Mouse (Mus musculus) embryonic stem cell, embryonic (primary cell): Measurements from ENCODE around the gene Arhgap44.

Source experiments
- CTCF ChIA-PET, 4 experiments: fragments of 300-600 bp in 2 of 4; fragments of 350-600 bp in 2 of 4; sonication (Branson Sonifier 250); formaldehyde crosslinking; loops; one replicate each; lab custom pipeline; 2022; ENCODE audit warnings: inconsistent platforms in 2 of 4; lab: Charles Lee
- POLR2A ChIA-PET, 4 experiments: fragments of 300-600 bp in 2 of 4; fragments of 350-600 bp in 2 of 4; sonication (Branson Sonifier 250); formaldehyde crosslinking; loops; one replicate each; lab custom pipeline; 2022; ENCODE audit warnings: antibody characterized with exemption in 4 of 4, inconsistent platforms in 1 of 4; lab: Charles Lee

Gene Arhgap44

DNA sequence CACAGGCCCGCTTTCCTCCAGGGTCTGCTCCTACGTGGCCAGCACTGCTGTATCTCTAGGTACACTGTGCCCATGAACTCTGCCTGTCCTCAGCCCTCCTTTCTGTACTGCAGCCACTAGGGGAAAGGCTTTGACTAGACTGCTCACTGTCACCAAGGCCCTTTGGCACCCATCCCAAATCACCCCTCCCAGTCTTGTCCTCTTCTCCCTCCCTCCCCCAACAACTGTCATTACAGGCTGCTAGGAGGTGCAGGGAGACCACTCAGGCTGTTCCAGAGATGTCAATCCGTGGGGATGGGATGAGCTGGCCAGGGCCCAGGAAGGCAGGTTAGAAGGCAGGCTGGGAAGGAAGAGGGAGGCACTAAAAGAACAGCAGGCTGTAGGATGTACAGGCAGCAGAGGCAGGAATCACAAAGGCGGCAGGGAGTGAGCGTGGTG lies 55.0 kb downstream of the Arhgap44 start:
- ChIA-PET POLR2A (interaction anchor here in 1 of 4 experiments (1.5 kb wide), 1 partner anchor 9 kb away, joined by 4 read pairs; no protein-coding TSS in a partner anchor), CTCF (no interaction called here)

DNA sequence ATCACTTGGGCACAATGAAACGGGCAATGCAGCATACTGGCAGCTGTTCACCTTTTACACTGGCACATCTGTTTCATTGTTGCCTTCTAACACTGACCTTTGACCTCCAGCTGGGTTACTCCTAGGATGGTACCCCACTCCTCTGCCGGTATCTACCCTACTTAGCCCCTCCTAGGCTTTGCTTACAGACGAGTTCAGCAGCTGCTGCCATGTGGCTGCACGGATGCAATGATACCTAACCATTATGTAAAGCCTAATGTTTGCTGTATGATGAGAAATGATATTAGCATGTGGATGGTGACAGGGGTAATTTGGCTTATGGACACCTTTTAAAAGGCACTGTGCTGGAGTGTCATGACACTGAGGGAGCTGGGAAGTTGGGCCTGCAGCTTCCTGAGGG lies 55.6 kb downstream of the Arhgap44 start:
- CTCF ChIA-PET, result no interaction called here
- POLR2A ChIA-PET, result interaction anchor here in 2 of 4 experiments (0.8 to 1.5 kb wide), 2 partner anchors 9 kb away, joined by 3 to 4 read pairs; no protein-coding TSS in a partner anchor

DNA sequence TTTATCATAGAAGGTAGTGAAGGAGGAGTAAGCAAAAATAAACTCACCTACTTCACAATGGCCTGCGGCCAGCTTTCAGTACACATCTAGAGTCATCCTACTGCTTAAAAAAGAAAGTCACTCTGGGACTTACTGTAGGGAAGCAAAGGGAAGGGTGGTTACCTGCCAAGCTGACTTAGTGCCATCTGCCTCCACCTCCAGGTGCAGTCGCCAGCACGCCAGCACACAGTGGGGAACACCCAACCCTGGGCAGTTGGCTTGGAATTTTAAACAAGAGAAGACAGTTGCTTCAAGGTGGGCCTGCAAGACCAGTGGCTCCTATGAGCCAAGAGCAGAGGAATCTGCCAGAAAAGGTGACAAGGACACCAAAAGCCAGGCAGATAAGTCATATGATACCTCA lies 58.7 kb downstream of the Arhgap44 start:
- CTCF ChIA-PET, result no interaction called here
- POLR2A ChIA-PET, result no interaction called here

DNA sequence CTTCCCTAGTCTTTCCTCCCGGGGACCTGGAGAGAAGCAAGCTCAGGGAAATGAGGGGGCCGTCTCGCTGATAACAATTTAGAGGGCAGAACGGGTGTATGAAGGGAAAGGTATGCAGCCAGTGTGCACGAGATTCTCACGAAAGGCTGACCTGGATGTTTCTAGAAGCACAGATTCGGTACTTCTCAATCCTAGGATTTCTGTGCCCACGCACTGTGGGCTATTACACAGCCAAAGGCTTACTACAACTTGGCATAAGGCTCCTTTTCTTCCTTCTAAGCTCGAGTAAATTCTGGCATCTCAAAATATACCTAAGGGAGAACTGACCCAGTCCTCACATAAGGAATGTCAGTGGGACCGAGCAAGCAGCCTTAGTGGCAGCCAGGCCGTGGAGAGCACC lies 61.6 kb downstream of the Arhgap44 start:
- CTCF ChIA-PET, result no interaction called here
- POLR2A ChIA-PET, result interaction anchor here in 2 of 4 experiments (0.6 to 3.8 kb wide), 10 partner anchors 8 to 705 kb away, joined by 3 to 24 read pairs (median 4); partner anchors contain the start of gene Arhgap44 (in 1 of the 2)

DNA sequence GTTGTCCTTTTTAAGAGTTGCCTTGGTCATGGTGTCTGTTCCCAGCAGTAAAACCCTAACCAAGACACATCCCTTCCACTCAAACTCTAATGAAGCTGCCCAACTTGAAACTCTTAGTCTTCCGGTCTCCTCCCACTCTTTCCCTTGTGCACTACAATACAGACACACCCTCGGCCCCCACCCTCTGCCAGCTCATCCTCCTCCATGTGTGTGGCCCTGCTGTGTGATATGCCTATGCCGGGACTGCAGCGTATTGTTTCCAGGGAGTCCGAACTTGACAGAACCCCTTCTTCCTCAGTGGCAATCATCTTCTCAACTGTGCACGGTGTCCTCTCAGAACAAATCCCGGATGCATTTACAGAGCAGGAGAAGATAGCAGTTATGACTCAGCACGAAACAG lies 62.7 kb downstream of the Arhgap44 start:
- CTCF ChIA-PET, result interaction anchor here in 2 of 4 experiments (1.0 to 1.4 kb wide), 2 partner anchors 11 kb away, joined by 3 read pairs; no protein-coding TSS in a partner anchor
- POLR2A ChIA-PET, result interaction anchor here in 3 of 4 experiments (0.7 to 3.8 kb wide), 7 partner anchors 9 to 47 kb away, joined by 3 to 24 read pairs (median 3); no protein-coding TSS in a partner anchor

DNA sequence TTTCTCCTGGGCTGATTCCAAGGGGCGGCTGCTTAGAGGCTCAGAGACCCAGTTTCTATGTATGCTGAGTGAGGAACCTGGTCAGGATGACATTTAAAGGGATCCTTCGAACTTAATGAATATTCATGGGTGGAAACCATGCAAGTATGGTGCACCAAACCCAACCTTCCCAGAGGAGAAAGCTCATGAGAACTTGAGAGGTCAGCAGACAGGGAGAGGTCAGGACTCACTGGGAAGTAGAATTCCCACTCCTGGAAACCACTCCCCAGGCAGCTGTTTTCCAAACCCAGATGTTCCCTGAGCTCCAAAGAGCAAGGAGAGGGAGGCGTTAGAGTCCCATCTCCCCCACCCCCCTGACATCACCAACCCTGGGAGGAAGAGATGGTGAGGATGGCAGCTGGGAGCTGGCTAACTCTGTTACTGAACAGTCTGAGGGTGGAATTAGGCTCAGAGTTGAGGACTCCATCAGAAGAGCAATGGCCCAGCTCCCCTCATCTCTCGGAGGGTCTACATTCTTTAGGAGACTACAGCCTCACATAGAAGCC lies 65.2 kb downstream of the Arhgap44 start:
- ChIA-PET POLR2A (interaction anchor here in 2 of 4 experiments (0.9 to 3.8 kb wide), 7 partner anchors 8 to 119 kb away, joined by 3 to 24 read pairs (median 4); partner anchors contain the start of gene Elac2 (in 1 of the 2)), CTCF (interaction anchor here in 2 of 4 experiments (1.1 to 1.8 kb wide), 3 partner anchors 8 to 35 kb away, joined by 3 to 5 read pairs (median 4); no protein-coding TSS in a partner anchor)

DNA sequence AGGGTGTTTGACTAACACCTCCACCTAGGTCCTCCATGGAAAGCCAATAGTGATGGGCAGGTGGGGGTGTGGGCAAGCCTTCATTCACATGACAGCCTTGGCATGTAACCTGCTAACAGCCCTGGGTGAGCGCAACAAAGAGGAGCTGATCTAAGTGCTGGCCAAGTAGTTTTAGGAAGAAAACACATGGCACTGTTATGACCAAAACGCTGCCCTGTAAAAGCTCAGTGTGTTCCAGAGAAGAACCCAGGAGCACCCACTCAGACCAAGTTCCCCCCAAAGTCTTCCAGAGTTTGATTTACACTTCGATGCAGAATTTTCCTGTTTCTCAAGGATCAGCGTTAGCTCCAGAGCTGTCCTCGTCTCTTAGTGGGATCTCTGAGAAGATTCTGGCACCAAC lies 65.9 kb downstream of the Arhgap44 start:
- ChIA-PET CTCF (interaction anchor here in 2 of 4 experiments (1.1 to 1.8 kb wide), 3 partner anchors 7 to 35 kb away, joined by 3 to 5 read pairs (median 4); no protein-coding TSS in a partner anchor), POLR2A (interaction anchor here in 2 of 4 experiments (1.0 to 1.5 kb wide), 3 partner anchors 13 to 118 kb away, joined by 3 to 6 read pairs (median 3); partner anchors contain the start of gene Elac2 (in 1 of the 2))

DNA sequence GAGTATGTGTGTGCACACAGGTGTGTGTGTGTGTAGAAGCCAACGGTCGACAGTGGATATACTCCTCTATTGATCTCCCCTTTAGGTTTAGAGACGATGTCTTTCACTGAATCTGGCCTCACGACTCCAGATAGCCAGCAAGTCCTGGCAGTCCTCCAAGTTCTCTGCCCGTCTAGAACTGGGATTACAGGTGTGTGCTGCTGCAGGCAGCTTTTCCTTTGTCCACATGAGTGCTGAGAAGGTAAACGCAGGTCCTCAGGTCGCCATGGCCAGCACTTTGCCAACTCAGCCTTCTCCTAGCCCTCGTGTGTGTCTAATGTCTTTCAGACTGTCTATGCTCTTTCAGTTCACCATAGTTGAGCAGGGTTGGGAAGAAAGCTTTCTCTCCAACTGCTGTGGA lies 69.9 kb downstream of the Arhgap44 start:
- POLR2A ChIA-PET, result no interaction called here
- CTCF ChIA-PET, result interaction anchor here in 1 of 4 experiments (0.5 kb wide), 1 partner anchor 46 kb away, joined by 3 read pairs; no protein-coding TSS in a partner anchor

DNA sequence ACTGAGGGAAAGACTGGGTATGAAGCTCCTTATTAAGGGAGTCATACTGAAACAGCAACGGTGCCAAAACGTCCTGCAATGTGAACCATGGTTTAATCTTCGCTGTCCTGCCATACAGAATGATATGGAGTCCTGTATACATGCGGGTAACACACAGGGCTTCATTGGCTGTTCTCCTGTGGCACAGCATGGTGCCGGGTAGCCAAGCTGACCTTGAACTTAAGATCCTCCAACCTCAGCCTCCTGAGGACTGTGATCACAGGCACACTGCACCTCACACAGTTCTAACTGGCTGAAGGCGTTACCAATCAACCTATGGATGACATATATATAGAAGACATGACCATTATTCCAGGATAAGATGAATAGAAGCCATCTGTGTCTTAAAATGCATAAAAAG lies 72.4 kb downstream of the Arhgap44 start:
- CTCF ChIA-PET, result interaction anchor here in 2 of 4 experiments (0.6 to 1.5 kb wide), 2 partner anchors 8 kb away, joined by 4 to 5 read pairs; no protein-coding TSS in a partner anchor
- POLR2A ChIA-PET, result interaction anchor here in 3 of 4 experiments (0.6 to 1.4 kb wide), 4 partner anchors 8 to 31 kb away, joined by 3 to 4 read pairs (median 4); no protein-coding TSS in a partner anchor

DNA sequence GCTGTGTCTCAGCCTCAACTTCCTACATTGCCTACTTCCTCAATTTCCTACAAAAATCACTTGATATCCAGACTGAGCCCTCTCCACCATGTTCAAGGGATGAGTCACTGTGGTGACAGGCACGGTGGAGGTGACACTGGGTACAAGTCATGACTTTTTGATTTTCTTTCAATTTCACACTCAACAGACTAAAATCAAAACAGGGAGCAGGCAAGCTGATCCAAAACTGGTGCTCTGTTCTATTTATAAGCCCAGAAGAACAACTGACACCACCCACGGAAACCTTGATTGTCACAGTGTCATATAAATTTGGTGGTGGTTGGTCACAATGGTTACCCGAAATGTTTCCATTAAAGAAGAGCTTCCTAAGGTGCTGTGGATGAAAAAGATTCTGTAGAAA lies 72.8 kb downstream of the Arhgap44 start:
- ChIA-PET POLR2A (interaction anchor here in 2 of 4 experiments (0.7 to 1.4 kb wide), 3 partner anchors 8 to 12 kb away, joined by 3 to 4 read pairs (median 4); no protein-coding TSS in a partner anchor), CTCF (interaction anchor here (0.6 to 1.5 kb wide), 11 partner anchors 8 to 480 kb away, joined by 3 to 7 read pairs (median 4); no protein-coding TSS in a partner anchor)

DNA sequence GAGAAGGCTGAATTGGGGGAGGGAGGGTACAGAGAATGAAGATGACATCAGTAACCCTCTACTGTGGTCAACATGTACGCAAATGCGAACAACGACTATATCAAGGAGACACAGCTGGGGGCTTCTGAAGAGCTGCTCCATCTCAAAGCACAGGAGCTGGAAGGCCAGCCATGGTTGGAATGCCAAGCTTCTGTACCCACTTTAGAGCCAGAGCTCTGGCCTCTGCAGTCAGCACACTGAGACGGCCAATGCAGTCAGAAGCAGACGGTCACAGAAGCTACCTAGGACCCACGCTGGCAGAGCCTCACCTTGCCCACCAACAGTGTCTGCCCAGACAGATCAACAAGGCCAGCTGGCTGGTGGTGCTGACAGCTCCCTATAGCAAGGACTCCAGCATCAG lies 73.5 kb downstream of the Arhgap44 start:
- POLR2A ChIA-PET, result interaction anchor here in 2 of 4 experiments (1.3 to 1.4 kb wide), 2 partner anchors 9 to 10 kb away, joined by 3 to 4 read pairs; no protein-coding TSS in a partner anchor
- CTCF ChIA-PET, result interaction anchor here in 3 of 4 experiments (0.6 to 1.5 kb wide), 16 partner anchors 8 to 480 kb away, joined by 3 to 7 read pairs (median 4); no protein-coding TSS in a partner anchor

DNA sequence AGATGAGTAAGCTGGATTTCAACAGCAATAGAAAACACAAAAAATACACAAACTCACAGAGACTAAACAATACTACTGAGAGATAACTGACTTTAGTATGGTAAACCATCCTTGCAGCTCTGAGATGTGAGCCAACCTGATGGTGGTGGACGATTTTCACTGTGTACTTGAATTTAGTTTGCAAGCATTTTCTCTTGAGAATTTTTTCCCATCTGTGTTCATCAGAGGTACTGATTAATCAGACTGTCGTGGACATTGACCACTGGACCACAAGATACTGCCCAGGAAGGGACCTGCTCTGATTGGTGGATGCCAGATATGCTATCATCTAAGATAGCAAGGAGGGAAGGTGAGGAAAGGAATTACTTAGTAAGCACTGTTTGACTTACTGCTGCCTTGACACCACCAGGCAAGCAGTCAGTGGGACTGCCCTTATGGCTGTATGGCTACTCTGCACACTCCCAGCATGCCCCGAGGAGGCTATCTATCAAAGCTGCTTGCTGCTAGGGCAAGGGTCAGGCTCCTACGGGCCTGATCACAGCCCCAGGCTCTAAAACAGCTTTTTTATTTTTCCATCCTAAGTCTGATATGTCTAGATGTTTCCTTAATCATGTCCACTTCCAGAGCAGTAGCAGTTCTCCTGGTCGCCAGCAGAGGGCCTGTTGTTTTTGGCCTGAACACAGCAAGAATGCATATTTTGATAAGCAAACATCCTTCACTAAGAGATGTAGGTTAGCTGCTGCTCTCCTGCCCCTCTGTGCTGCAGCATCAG lies 74.1 kb downstream of the Arhgap44 start:
- POLR2A ChIA-PET, result interaction anchor here in 2 of 4 experiments (1.3 to 1.4 kb wide), 2 partner anchors 9 to 11 kb away, joined by 3 to 4 read pairs; no protein-coding TSS in a partner anchor
- CTCF ChIA-PET, result interaction anchor here (0.6 to 1.4 kb wide), 12 partner anchors 9 to 1027 kb away, joined by 3 to 14 read pairs (median 3); no protein-coding TSS in a partner anchor

DNA sequence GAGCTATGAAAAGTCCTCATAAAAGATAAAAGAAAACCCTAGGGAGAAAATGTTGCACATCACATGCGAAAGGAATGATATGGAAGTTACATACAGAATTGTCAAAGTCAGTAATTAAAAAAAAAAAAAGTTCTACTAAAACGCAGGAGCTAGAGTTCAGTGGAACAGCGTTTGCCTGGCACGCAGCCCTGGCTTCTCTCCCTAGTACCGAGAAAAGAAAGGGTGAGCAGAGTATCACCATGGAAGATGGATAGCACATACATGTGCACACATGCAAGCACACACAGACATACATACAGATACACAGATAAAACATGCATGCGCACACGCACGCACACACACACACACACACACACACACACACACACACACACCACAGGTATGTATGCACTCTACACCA lies 82.0 kb downstream of the Arhgap44 start:
- POLR2A ChIA-PET, result interaction anchor here in 3 of 4 experiments (0.6 to 1.4 kb wide), 3 partner anchors 10 to 82 kb away, joined by 3 to 4 read pairs (median 3); partner anchors contain the start of gene Arhgap44 (in 1 of the 3)
- CTCF ChIA-PET, result no interaction called here

DNA sequence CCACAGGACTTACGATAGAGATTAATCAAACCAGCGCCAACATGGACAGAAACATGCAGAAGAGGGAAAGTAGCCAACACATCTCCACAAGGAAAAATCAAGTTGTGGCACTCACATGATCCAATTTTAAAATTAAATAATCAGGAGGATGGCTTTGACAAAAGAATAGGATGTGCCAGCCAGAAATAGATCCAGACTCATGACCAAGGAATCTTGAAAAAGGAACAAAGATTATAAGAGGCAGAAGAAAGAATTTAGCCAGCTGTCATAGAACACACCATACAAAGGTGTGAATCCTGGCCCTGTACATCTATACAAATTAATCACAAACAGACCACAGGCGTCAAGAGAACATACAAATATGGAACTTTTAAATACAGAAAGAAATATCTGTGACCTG lies 82.5 kb downstream of the Arhgap44 start:
- CTCF ChIA-PET, result no interaction called here
- POLR2A ChIA-PET, result interaction anchor here in 1 of 4 experiments (1.0 kb wide), 1 partner anchor 10 kb away, joined by 3 read pairs; no protein-coding TSS in a partner anchor

DNA sequence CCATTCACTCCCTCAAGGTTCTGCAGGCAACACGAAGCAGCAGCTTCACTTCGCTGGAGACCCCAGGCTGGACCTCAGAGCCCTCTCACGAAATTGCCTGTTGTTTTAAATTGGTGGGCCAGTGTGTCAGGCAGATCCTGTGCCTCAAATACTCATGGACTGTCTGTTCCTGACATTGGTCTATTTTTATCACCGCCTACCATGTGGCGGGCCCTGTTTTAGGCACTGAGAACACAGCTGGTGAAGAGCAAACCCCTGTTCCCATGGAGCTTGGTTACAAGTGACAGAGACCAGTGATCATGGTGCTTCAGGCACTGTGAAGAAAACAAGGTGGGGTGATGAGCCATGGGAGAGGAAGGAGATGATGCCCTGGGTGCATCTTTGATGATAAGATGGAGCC lies 93.2 kb downstream of the Arhgap44 start:
- POLR2A ChIA-PET, result interaction anchor here in 2 of 4 experiments (0.9 to 1.2 kb wide), 4 partner anchors 10 to 131 kb away, joined by 3 read pairs; no protein-coding TSS in a partner anchor

DNA sequence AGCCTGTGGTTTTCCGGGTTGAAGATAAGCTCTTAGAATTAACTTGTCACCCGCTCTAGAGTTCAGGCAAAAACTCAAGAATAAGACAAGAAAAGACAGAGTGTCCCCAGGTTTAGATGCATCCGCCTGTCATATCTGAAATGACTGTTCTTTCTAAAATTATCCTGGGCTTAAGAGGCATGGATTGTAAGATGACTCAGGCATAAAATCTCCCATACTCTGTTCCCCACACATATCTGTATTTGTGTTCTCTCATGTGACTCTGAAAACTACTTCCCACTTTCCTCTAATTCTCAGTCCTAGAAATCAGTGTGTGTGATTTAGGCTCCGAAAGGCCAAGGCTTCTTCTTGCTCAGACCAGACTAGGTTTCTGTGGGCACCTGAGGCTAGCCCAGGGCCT lies 93.7 kb downstream of the Arhgap44 start:
- ChIA-PET POLR2A (interaction anchor here in 1 of 4 experiments (0.5 kb wide), 1 partner anchor 609 kb away, joined by 6 read pairs; no protein-coding TSS in a partner anchor), CTCF (no interaction called here)

More for the DNA sequence above, 93.2 kb downstream of the Arhgap44 start:
- CTCF ChIA-PET, result no interaction called here

DNA sequence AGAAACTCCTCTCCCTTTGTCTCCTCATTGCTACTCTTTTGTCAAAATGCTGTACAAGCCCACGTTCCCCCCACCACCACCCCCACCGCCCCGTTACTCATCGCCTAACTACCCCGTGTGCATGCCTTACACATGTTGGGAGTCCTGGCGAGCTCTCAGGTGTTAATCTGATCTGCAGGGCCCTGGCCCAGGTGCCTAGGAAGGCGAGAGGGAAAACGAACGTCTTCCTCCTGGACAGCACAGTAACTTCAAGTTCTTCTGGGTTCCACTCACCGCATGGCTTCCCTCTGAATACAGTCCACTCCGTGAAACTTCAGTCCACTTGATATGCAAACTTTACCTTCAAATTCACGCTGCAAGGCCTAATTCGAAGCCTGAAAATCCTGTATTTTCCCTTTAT lies 97.6 kb downstream of the Arhgap44 start:
- ChIA-PET POLR2A (no interaction called here), CTCF (interaction anchor here in 2 of 4 experiments (0.6 to 1.2 kb wide), 2 partner anchors 10 to 24 kb away, joined by 3 read pairs; no protein-coding TSS in a partner anchor)

DNA sequence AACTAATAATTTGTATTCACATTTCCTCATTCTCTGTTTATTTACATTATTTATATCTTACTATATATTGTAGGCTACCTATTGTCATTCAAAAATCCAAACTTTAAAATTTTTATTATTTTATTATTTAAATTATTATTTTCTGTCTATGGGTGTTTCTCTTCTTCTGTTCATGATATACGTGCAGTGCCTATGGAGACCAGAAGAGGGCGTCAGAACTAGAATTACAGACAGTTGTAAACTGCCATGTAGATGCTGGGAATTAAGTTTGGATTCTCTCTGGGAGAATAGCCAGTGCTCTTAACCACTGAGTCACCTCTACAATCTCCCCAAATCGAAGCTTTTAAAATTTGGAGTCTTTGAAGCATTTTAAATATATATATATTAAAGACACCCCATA lies 101.3 kb downstream of the Arhgap44 start:
- ChIA-PET CTCF (no interaction called here), POLR2A (interaction anchor here in 1 of 4 experiments (0.5 to 0.7 kb wide), 3 partner anchors 106 to 983 kb away, joined by 3 read pairs; no protein-coding TSS in a partner anchor)
